ENCODE assay signal across 22 mouse cellular contexts in genomic region chr3:136993473-136993872, GRCm38 (mm10).
DNase-seq lines count a peak whose midpoint lies in the region; ATAC-seq and TF ChIP-seq lines count a peak whose summit lies in the region.
"Had no signal": no experiment of that assay in that cellular context is flagged by ENCODE, and none has a peak within 500 bp of the region (broad histone marks: within the 10 kb centered on the region; RNA-seq: fewer than 3 reads in every experiment).

No protein-coding gene starts in this region.

- no peaks in the 10 kb centered on the region for H3K79me2 ChIP-seq in heart, adult 2 months (replicated peaks; ENCODE audit: control insufficient read depth, insufficient read depth, low read length)

- H3K4me2 ChIP-seq in lung, embryonic 15.5 days, result no peak overlapping the region
- no peak overlapping the region for H3K4me2 ChIP-seq in stomach, embryonic 14.5 days (replicated peaks; ENCODE audit: low read depth, low read length)
- H3K4me2 ChIP-seq in stomach, postnatal 0 days (replicated peaks; ENCODE audit: low read depth), result no peak overlapping the region
- H3K4me2 ChIP-seq: embryonic facial prominence, embryonic 13.5 days; forebrain, embryonic 13.5 days; heart, embryonic 11.5 days; hindbrain, embryonic 12.5 days; hindbrain, embryonic 15.5 days had no signal

- WGBS in lung, embryonic 15.5 days, result 39% methylated on average over 2 of the region's 2 CpGs
- WGBS in stomach, embryonic 14.5 days, result 55% methylated on average over 2 of the region's 2 CpGs
- 42% methylated on average over 2 of the region's 2 CpGs for WGBS in stomach, postnatal 0 days
- WGBS in heart, adult 2 months, result 84% methylated on average over 2 of the region's 2 CpGs

- H3K27ac ChIP-seq in lung, embryonic 15.5 days, result no peak overlapping the region
- no peak overlapping the region for H3K27ac ChIP-seq in stomach, embryonic 14.5 days (ENCODE audit: low read length)
- no peak overlapping the region for H3K27ac ChIP-seq in stomach, postnatal 0 days (replicated peaks)
- no peak overlapping the region for H3K27ac ChIP-seq in heart, adult 2 months
- H3K27ac ChIP-seq: embryonic facial prominence, embryonic 10.5 days; embryonic facial prominence, embryonic 13.5 days; forebrain, embryonic 13.5 days; hindbrain, embryonic 12.5 days; hindbrain, embryonic 15.5 days had no signal

- no peaks in the 10 kb centered on the region for H3K27me3 ChIP-seq in lung, embryonic 15.5 days
- no peaks in the 10 kb centered on the region for H3K27me3 ChIP-seq in stomach, embryonic 14.5 days (ENCODE audit: control insufficient read depth, insufficient read depth, low read length)
- no peaks in the 10 kb centered on the region for H3K27me3 ChIP-seq in stomach, postnatal 0 days (ENCODE audit: control insufficient read depth, insufficient read depth, low read length)
- no peaks in the 10 kb centered on the region for H3K27me3 ChIP-seq in heart, adult 2 months (ENCODE audit: control insufficient read depth, insufficient read depth, low read length)
- H3K27me3 ChIP-seq: embryonic facial prominence, embryonic 13.5 days; forebrain, embryonic 13.5 days; hindbrain, embryonic 12.5 days; hindbrain, embryonic 15.5 days had no signal

- no peak overlapping the region for H3K9ac ChIP-seq in lung, embryonic 15.5 days
- H3K9ac ChIP-seq in stomach, embryonic 14.5 days (replicated peaks; ENCODE audit: low read depth, low read length), result no peak overlapping the region
- no peak overlapping the region for H3K9ac ChIP-seq in stomach, postnatal 0 days (ENCODE audit: low read length)
- H3K9ac ChIP-seq in heart, adult 2 months (ENCODE audit: low read depth, low read length), result no peak overlapping the region
- H3K9ac ChIP-seq: embryonic facial prominence, embryonic 13.5 days; forebrain, embryonic 13.5 days; hindbrain, embryonic 12.5 days; hindbrain, embryonic 15.5 days had no signal

- no peaks in the 10 kb centered on the region for H3K9me3 ChIP-seq in lung, embryonic 15.5 days
- H3K9me3 ChIP-seq in stomach, embryonic 14.5 days (ENCODE audit: control insufficient read depth, low read depth, low read length), result no peaks in the 10 kb centered on the region
- no peaks in the 10 kb centered on the region for H3K9me3 ChIP-seq in stomach, postnatal 0 days (ENCODE audit: control insufficient read depth, low read length)
- H3K9me3 ChIP-seq: embryonic facial prominence, embryonic 10.5 days; embryonic facial prominence, embryonic 13.5 days; forebrain, embryonic 13.5 days; hindbrain, embryonic 12.5 days; hindbrain, embryonic 15.5 days had no signal

- no peak for TF ChIP-seq EP300 in stomach, postnatal 0 days (optimal IDR thresholded peaks at IDR 0.05)
- TF ChIP-seq EP300 in heart, adult 2 months (IDR thresholded peaks at IDR 0.05; ENCODE audit: insufficient read depth, low read depth, low read length), result no peak

- no peak overlapping the region for H3K4me3 ChIP-seq in lung, embryonic 15.5 days
- H3K4me3 ChIP-seq in stomach, embryonic 14.5 days (ENCODE audit: low read depth, low read length), result no peak overlapping the region
- no peak overlapping the region for H3K4me3 ChIP-seq in stomach, postnatal 0 days (ENCODE audit: low read depth, low read length)
- no peak overlapping the region for H3K4me3 ChIP-seq in heart, adult 2 months
- H3K4me3 ChIP-seq: embryonic facial prominence, embryonic 10.5 days; embryonic facial prominence, embryonic 13.5 days; erythroblast, embryonic 14.5 days; forebrain, embryonic 13.5 days; hindbrain, embryonic 12.5 days; hindbrain, embryonic 15.5 days had no signal

- no peak for DNase-seq in frontal cortex, postnatal 36 days (ENCODE audit: low spot score in 2 of 2)
- DNase-seq in lung, postnatal 36 days, result no peak
- DNase-seq in stomach, postnatal 0 days (ENCODE audit: low spot score), result no peak
- DNase-seq in heart, adult 2 months, result no peak
- DNase-seq: adrenal gland, adult 2 months; adrenal gland, postnatal 14 days; B cell, adult 2 months; cerebellum, postnatal 10 days; embryo, embryonic 11 days; gastrocnemius, postnatal 10 days; gastrocnemius, postnatal 36 days had no signal

- no peak for TF ChIP-seq CTCF in stomach, postnatal 0 days (IDR thresholded peaks at IDR 0.05; ENCODE audit: low read depth)
- TF ChIP-seq CTCF in heart, adult 2 months (IDR thresholded peaks at IDR 0.05), result no peak

- peak; percentile 36 for ATAC-seq in frontal cortex, adult (ENCODE audit: low TSS enrichment)
- ATAC-seq in lung, embryonic 15.5 days (ENCODE audit: borderline replicate concordance, extremely low read depth, low FRiP score, low TSS enrichment), result peak; percentile 74; the same call in 1 of the 2 replicates
- peak; percentile 28; the same call in 1 of the 2 replicates for ATAC-seq in stomach, embryonic 14.5 days (ENCODE audit: insufficient number of reproducible peaks, insufficient read depth, low FRiP score, low read depth)
- ATAC-seq in stomach, postnatal 0 days (ENCODE audit: low FRiP score, low TSS enrichment), result no peak
- ATAC-seq: forebrain, embryonic 13.5 days; forebrain, embryonic 16.5 days had no signal

- H3K4me1 ChIP-seq in lung, embryonic 15.5 days, result no peaks in the 10 kb centered on the region
- no peaks in the 10 kb centered on the region for H3K4me1 ChIP-seq in stomach, embryonic 14.5 days (ENCODE audit: control insufficient read depth, insufficient read depth, low read length)
- no peaks in the 10 kb centered on the region for H3K4me1 ChIP-seq in stomach, postnatal 0 days (replicated peaks; ENCODE audit: control insufficient read depth, insufficient read depth)
- H3K4me1 ChIP-seq in heart, adult 2 months (ENCODE audit: control insufficient read depth, insufficient read depth, low read length), result no peaks in the 10 kb centered on the region
- H3K4me1 ChIP-seq: embryonic facial prominence, embryonic 10.5 days; forebrain, embryonic 13.5 days; hindbrain, embryonic 12.5 days; hindbrain, embryonic 15.5 days had no signal

- no peak for TF ChIP-seq POLR2A in heart, adult 2 months (IDR thresholded peaks at IDR 0.05; ENCODE audit: insufficient read depth, low read depth, low read length)

- no peaks in the 10 kb centered on the region for H3K36me3 ChIP-seq in lung, embryonic 15.5 days
- no peaks in the 10 kb centered on the region for H3K36me3 ChIP-seq in stomach, embryonic 14.5 days (ENCODE audit: control insufficient read depth, insufficient read depth, low read length)
- no peaks in the 10 kb centered on the region for H3K36me3 ChIP-seq in stomach, postnatal 0 days (ENCODE audit: control insufficient read depth, insufficient read depth, low read length)
- H3K36me3 ChIP-seq in heart, adult 2 months (ENCODE audit: control insufficient read depth, insufficient read depth, low read length), result no peaks in the 10 kb centered on the region
- H3K36me3 ChIP-seq: embryonic facial prominence, embryonic 10.5 days; embryonic facial prominence, embryonic 13.5 days; hindbrain, embryonic 12.5 days; hindbrain, embryonic 15.5 days had no signal

- intact Hi-C loops in heart, adult 2 months (cut with DNase I), result no loop called here
